Mouse (Mus musculus) cerebellum, postnatal 36 days (tissue): Measurements from ENCODE around the gene Wipf2.
A peak's percentile ranks its signal among the peaks of the same experiment; 100 is the strongest.
"Not testable (repeated sequence)": the region's sequence is repeated elsewhere in the genome, so short reads cannot be mapped to it uniquely, and the experiment has no call there.

Experiments used
- DNase-seq, 2 experiments: peaks; one replicate each; pipeline ENCODE4 v3.0.0; 2021 to 2022; ENCODE audit warnings: mixed read lengths in 2 of 2

The Wipf2 gene

GRCm38 (mm10) chr11:98933151-98933550 lies 69.7 kb downstream of the Wipf2 start:
- peak; percentile 89 to 92 for DNase-seq

GRCm38 (mm10) chr11:98933847-98934246 lies 70.4 kb downstream of the Wipf2 start:
- not testable (repeated sequence) for DNase-seq

DNA sequence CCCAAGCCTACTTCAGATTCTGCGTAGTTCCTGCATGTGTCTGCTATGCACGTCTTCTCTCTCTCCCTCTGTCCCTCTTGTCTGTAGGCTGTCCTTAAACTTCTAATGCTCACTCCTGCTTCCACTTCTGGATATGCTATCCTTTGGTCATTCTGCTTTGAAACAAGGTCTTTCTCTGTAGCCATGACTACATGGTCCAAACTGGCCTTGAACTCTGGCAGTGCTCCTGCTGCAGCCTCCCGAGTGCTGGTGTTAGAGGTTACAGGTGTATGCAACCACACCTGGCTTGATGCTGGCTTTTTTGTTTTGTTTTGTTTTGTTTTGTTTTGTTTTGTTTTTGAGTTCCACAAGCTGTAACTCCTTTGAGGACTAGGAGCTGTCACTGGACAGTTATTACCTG lies 70.9 kb downstream of the Wipf2 start:
- DNase-seq, result no peak

DNA sequence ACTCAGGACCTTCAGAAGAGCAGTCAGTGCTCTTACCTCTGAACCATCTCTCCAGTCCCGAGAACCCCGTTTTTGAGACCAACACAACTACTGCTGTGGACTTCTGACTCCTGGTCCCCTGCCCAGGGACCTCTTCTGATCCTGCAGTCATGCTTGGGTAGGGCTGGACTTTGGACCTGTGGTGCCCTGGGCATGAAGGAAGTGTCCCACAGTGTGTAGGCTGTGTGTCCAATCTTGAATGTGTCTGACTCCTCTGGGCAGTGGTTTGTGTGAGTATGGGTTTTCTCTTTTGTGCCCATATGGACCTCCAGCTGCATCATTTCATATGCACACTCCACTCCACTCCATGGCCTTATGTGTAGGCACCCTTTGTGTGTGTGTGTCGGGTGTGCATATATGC lies 71.7 kb downstream of the Wipf2 start:
- no peak for DNase-seq

- no peak for DNase-seq
Observed at GRCm38 (mm10) chr11:98936170-98936569, 72.7 kb downstream of the Wipf2 start.

DNA sequence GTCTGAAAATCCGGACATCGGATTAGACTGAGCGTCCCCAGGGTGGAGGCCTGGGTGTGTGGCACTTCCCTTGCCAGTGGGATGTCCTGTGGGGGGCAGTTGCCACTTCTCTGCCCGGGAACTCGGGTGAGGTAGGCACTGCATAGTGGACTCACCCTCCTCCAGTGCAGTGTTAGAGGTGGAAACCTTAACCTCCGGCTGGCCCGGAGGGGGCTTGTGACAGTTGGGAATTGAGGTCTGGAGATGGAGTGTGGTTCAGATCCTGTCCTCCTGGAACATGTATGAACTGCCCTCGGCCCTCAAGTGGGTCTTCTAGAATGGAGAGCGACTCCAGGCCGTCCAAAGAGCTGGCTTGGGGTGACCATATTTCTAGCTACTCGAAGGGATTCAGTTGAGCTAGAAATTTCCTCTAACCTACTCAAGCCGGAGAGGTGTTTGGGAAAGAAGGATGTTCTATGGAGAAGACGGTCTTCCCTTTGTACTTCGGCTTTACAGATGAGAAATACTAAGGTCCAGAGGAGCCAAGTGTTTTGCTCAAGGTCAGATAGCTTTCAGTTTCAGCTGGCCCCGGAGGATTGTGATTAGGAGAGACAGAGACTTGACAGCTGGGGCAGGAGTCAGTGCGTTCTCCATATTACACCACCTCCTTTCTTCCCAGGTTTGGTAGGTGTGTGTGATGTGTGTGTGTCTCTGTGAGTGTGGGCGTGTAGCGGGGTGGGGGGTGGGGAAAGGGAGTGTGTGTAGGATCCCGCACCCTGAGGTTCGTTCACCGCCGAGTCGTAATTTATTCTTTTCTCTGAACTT lies 73.4 kb downstream of the Wipf2 start:
- DNase-seq, result no peak

DNA sequence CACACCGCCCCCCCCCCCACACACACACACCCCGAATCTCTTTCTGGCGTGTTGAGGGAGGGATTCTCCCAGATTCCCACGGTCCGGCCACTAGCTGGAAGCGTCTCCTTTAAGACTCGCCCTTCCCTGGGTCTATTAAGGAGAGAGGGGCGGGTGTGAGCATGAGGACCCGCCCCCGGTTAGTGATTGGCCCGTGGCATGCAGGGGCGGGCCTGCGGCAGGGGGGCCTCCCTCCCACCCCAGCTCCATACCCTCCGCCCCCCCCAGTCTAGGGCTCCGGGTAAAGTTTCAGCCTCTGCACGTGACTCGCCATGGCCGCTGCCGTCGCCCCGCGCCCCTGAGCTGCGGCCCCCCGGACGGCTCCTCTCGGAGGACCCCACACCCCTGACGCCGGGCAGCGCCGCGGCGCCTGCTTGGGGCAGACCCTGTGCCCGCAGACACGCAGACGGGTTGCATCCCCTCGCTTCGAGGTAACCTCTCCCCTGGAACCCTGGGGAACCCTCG lies 74.0 kb downstream of the Wipf2 start:
- DNase-seq, result peak; percentile 67 to 76

- no peak for DNase-seq
Observed at GRCm38 (mm10) chr11:98937914-98938694, 74.7 kb downstream of the Wipf2 start.

- peak in 1 of 2 experiments; percentile 31 for DNase-seq
Observed at GRCm38 (mm10) chr11:98938701-98939083, 75.3 kb downstream of the Wipf2 start.

DNA sequence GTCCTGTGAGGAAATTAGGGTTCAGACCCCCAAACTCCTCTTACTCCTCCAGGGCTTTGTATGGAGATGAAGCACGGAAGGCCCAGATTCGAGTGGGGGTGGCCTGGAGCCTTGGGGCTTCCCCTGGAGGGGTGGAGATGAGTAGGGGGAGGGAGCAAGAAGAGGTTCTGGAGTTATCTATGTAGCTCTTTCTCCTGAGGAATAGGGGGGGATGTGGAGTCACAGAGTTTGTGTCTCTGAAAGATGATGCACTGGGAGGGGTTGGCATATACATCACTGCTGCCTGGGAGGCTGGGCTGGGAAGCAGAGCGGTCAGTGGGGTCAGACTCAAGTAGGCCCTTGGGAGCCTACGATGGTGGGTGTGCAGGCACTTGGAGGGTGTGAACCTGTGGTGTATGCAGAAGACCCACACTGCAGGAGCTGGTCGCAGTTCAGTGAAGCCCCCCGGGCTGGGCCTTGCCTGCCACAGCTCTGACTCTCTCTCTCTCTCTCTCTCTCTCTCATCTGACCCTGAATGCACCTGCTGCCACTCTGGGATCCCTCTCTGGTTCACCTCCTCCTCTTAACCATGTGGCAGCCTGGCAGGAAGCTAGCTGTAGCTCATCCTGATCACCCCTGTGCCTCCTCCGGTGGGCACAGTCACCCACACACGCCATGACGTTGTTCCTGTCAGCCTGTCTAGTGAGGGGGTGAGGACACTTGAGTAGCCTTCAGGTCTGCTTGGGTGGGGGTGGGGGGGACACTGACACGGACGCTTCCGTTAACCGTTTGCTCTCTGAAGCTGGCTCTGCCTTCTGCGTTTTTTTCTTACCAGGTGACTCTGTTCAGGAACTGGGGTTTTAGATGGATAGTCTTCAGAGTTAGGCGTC lies 75.9 kb downstream of the Wipf2 start:
- DNase-seq, result peak in 1 of 2 experiments; percentile 28

GRCm38 (mm10) chr11:98939953-98940641 lies 76.7 kb downstream of the Wipf2 start:
- DNase-seq, result no peak

- DNase-seq, result peak in 1 of 2 experiments; percentile 25
Observed at GRCm38 (mm10) chr11:98940776-98941175, 77.3 kb downstream of the Wipf2 start.

GRCm38 (mm10) chr11:98941341-98941825 lies 77.9 kb downstream of the Wipf2 start:
- peak; percentile 84 to 87 for DNase-seq

GRCm38 (mm10) chr11:98941826-98942550 lies 78.5 kb downstream of the Wipf2 start:
- DNase-seq, result peak in 1 of 2 experiments; percentile 25

GRCm38 (mm10) chr11:98942555-98942922 lies 79.1 kb downstream of the Wipf2 start:
- DNase-seq, result no peak

GRCm38 (mm10) chr11:98942923-98943641 lies 79.6 kb downstream of the Wipf2 start:
- DNase-seq, result no peak

DNA sequence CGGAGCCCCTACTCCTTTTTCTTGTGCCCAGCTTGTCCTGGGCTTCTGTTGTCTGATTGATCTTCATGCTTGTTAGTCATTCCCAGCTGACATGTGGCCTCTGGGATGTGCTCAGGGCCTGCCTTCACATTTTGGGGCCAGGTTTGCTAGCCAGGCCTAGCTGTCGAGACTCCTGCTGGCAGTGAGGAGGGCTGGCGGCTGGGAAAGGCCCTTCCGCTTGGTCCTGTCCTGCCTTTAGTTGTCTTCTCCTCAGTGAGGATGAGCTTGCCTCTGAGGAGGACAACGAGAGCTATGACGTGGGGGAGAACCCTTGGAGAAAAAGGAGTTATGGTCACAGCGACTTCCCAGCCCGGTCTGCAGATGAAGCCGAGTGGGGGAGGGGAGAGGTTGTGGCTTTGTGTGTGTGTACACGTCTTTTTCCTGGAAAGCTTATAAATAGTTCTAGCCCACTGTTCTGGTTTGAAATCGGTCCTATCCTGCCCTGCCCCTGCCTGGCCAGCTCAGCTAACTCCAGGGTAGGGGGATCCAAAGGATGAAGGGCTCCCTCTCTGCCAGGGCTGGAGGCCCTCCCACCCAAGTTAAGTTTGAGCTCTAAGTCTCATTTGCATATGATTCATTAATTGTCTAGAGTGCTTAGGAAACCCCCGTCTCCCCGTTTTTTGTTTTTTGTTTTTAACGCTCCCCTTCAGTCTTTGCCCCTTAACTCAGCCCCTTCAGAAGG lies 80.5 kb downstream of the Wipf2 start:
- DNase-seq, result no peak

GRCm38 (mm10) chr11:98944897-98945604 lies 81.6 kb downstream of the Wipf2 start:
- DNase-seq, result no peak

DNA sequence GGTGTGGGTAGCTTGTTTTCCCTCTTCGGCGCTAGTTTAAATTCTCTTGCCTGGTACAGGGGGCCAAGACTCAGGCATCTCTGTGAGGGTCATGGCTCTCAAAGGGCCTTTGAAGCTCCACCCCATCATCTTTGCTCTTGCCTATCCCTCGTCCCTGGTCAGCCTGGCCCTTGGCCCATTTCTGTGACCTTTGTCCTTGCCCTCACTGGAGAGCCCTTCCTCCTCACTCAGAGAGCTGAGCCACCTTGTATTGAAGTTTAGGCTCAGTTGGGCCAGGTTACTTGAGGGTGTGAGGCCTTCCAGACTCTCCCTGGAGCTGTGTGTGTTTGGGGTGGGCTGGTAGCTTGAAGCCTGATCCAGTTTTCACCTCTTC lies 82.2 kb downstream of the Wipf2 start:
- no peak for DNase-seq
